Mouse (Mus musculus) kidney, embryonic 14.5 days (tissue): Measurements from ENCODE around the gene Zc2hc1b. TPM values are rescaled to one million over a fixed set of nuclear protein-coding genes. Genes with fewer than 3 reads are reported as not detected.
A peak's percentile ranks its signal among the peaks of the same experiment; 100 is the strongest.
"Not testable (repeated sequence)": the region's sequence is repeated elsewhere in the genome, so short reads cannot be mapped to it uniquely, and the experiment has no call there.

ENCODE experiments used
- ATAC-seq: fragments of 200-750 bp; cut with Nextera tagmentation; 2 replicates; pipeline ENCODE4 v1.8.0; 2017; ENCODE audit warnings: moderate number of reproducible peaks, mild to moderate bottlenecking, moderate TSS enrichment, moderate library complexity; ENCODE audit not compliant: low FRiP score, low TSS enrichment
- H3K27ac ChIP-seq: fragments of 300-500 bp; sonication (generic); 2 replicates; pipeline ENCODE4 v1.5.1; 2014; ENCODE audit warnings: low read depth, mild to moderate bottlenecking, low read length, moderate library complexity, mixed read lengths
- H3K27me3 ChIP-seq: fragments of 300-500 bp; sonication (generic); 2 replicates; pipeline ENCODE4 v1.6.1; 2014; ENCODE audit warnings: mild to moderate bottlenecking, low read length; ENCODE audit not compliant: control insufficient read depth, insufficient read depth
- H3K36me3 ChIP-seq: fragments of 300-500 bp; sonication (generic); 2 replicates; pipeline ENCODE4 v1.6.1; 2014; ENCODE audit warnings: low read length, mixed read lengths; ENCODE audit not compliant: control insufficient read depth, insufficient read depth
- H3K4me1 ChIP-seq: fragments of 300-500 bp; sonication (generic); 2 replicates; pipeline ENCODE4 v1.6.1; 2014; ENCODE audit warnings: low read length, mixed read lengths; ENCODE audit not compliant: control insufficient read depth, insufficient read depth
- H3K4me2 ChIP-seq: fragments of 300-500 bp; sonication (generic); replicated peaks from 2 replicates; pipeline ENCODE4 v1.6.1; 2014; ENCODE audit warnings: low read depth, mild to moderate bottlenecking, low read length
- H3K4me3 ChIP-seq: fragments of 300-500 bp; sonication (generic); 2 replicates; pipeline ENCODE4 v1.5.1; 2014; ENCODE audit warnings: mild to moderate bottlenecking, low read length
- H3K9ac ChIP-seq: fragments of 300-500 bp; sonication (generic); 2 replicates; pipeline ENCODE4 v1.6.1; 2014; ENCODE audit warnings: low read depth, mild to moderate bottlenecking, low read length, moderate library complexity
- H3K9me3 ChIP-seq: fragments of 300-500 bp; sonication (generic); 2 replicates; pipeline ENCODE4 v1.6.1; 2016; ENCODE audit warnings: low read length; ENCODE audit not compliant: control insufficient read depth
- WGBS: fragments of 180-500 bp; shearing (Covaris S2); extraction: QIAGEN DNeasy Blood & Tissue Kit; methylation state at CpG from one replicate; pipeline ENCODE4 v1.1.7; 2014; 5-methylcytosine and 5-hydroxymethylcytosine counted together
- polyA plus RNA-seq: library from polyadenylated mRNA; unstranded; fragments of >200 nt; fragmentation: Nextera tagmentation; extraction: Ambion mirVana; gene quantifications from 2 replicates; pipeline ENCODE4 v1.2.1, GENCODE M21; 2014

The Zc2hc1b gene
- polyA plus RNA-seq, 1 experiment from 2014 or later, result not detected

GRCm38 (mm10) chr10:13209061-13209460 is 31.2 kb upstream of the Zc2hc1b start:
- Histone ChIP-seq H3K4me1 (no peaks in the 10 kb centered on the region), H3K9ac (no peak overlapping the region), H3K27ac (no peak overlapping the region), H3K4me2 (no peak overlapping the region), H3K27me3 (no peaks in the 10 kb centered on the region), H3K9me3 (no peaks in the 10 kb centered on the region), H3K4me3 (no peak overlapping the region), H3K36me3 (no peaks in the 10 kb centered on the region)
- ATAC-seq, result no peak
- 96% methylated on average over 4 of the region's 4 CpGs for WGBS

DNA sequence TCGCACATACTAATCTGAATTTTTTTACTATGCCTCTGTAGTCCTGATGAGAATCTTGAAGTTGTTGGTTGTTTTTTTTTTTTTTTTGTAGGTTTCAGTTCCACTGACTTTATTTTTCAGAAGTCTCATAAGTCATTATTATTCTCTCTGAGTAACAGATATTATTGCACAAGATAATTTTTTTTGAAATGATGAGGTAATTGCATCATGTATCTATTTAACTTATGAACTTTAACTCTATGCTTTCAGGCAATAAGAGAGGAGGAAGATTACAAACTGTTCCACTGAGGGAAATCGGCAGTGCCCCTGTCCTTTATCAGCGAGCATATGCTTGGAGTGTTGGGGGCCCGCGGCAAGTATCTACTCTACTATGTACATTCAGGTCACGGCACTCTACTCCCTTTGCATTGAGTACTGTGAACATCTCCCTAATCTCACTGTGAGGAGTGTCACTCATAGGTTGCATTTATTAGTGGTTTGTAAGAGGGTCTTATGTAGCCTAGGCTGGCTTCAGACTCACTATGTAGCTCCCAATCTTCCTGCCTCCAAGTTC is 24.0 kb upstream of the Zc2hc1b start:
- 93% methylated on average over 6 of the region's 6 CpGs for WGBS
- no peak overlapping the region for H3K27ac ChIP-seq
- no peak overlapping the region for H3K9ac ChIP-seq
- no peaks in the 10 kb centered on the region for H3K9me3 ChIP-seq
- no peak overlapping the region for H3K4me2 ChIP-seq
- no peak overlapping the region for H3K4me3 ChIP-seq
- no peaks in the 10 kb centered on the region for H3K4me1 ChIP-seq
- ATAC-seq, result no peak
- H3K36me3 ChIP-seq, result no peaks in the 10 kb centered on the region
- no peaks in the 10 kb centered on the region for H3K27me3 ChIP-seq

- no peak for ATAC-seq
- no peaks in the 10 kb centered on the region for H3K27me3 ChIP-seq
- no peak overlapping the region for H3K4me3 ChIP-seq
- H3K9me3 ChIP-seq, result no peaks in the 10 kb centered on the region
- no peak overlapping the region for H3K4me2 ChIP-seq
- H3K9ac ChIP-seq, result no peak overlapping the region
- H3K4me1 ChIP-seq, result no peaks in the 10 kb centered on the region
- H3K27ac ChIP-seq, result no peak overlapping the region
- H3K36me3 ChIP-seq, result no peaks in the 10 kb centered on the region
- 90% methylated on average over 3 of the region's 3 CpGs for WGBS
Measured at GRCm38 (mm10) chr10:13200862-13201261, 23.0 kb upstream of the Zc2hc1b start.

GRCm38 (mm10) chr10:13199234-13199633 is 21.4 kb upstream of the Zc2hc1b start:
- Histone ChIP-seq H3K27me3 (no peaks in the 10 kb centered on the region), H3K9ac (no peak overlapping the region), H3K27ac (peak overlapping the region; percentile 42; the same call in 1 of the 2 replicates), H3K4me1 (no peaks in the 10 kb centered on the region), H3K9me3 (no peaks in the 10 kb centered on the region), H3K4me3 (no peak overlapping the region), H3K4me2 (no peak overlapping the region), H3K36me3 (no peaks in the 10 kb centered on the region)
- ATAC-seq, result no peak
- 86% methylated on average over 1 of the region's 1 CpGs for WGBS

DNA sequence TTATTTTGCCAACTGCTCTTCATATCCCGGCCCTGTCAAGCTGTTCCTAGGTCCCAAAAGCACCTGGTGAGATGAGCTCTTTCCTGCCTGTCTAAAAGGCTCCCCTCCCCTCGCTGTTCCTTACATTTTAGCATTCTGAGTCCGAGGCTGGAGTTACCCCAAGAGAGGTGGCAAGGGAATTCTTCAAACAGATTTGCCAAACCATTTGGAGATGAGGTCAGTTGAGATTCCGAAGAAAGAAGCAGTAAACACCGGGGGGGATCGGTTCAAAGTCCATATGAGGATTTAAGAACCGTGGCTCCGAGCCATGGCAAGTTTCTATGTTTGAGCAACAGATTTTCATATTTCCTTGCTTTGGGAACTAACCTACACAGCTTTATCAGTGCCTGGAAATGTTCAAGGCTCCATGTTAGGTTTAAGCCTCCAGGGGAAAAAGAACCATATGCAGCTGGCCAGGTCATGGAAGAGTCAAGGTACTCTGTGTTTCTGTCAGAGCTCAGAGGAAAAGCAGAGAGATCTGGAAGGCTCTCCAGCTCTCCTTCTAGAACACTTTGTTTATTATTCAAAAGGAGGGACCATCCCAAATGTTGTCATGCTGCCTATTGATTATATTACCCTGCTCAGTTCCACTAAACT is 19.2 kb upstream of the Zc2hc1b start:
- Histone ChIP-seq H3K4me1 (peaks cover 5% of the 10 kb centered on the region; the same call in 1 of the 2 replicates), H3K36me3 (no peaks in the 10 kb centered on the region), H3K9me3 (no peaks in the 10 kb centered on the region), H3K27ac (no peak overlapping the region), H3K4me3 (no peak overlapping the region), H3K4me2 (no peak overlapping the region), H3K9ac (no peak overlapping the region), H3K27me3 (no peaks in the 10 kb centered on the region)
- ATAC-seq, result no peak
- 76% methylated on average over 8 of the region's 8 CpGs for WGBS

GRCm38 (mm10) chr10:13193496-13193895 is 15.7 kb upstream of the Zc2hc1b start:
- not testable (repeated sequence) for H3K27me3 ChIP-seq, H3K9ac ChIP-seq, H3K9me3 ChIP-seq, H3K4me1 ChIP-seq, H3K27ac ChIP-seq, ATAC-seq
- Histone ChIP-seq H3K4me2 (peak overlapping the region; percentile 70), H3K4me3 (peak overlapping the region; percentile 88; the same call in 1 of the 2 replicates), H3K36me3 (peaks cover 12% of the 10 kb centered on the region)
- 87% methylated on average over 7 of the region's 7 CpGs for WGBS

- ATAC-seq, result peak; percentile 99
Measured at GRCm38 (mm10) chr10:13192731-13193351, 15.0 kb upstream of the Zc2hc1b start, which contains the start of gene Ltv1. Ltv1 (minus strand) TSS chr10:13193168.

GRCm38 (mm10) chr10:13189881-13190280 is 12.1 kb upstream of the Zc2hc1b start:
- Histone ChIP-seq H3K36me3 (peaks cover 31% of the 10 kb centered on the region), H3K27ac (no peak overlapping the region), H3K4me2 (no peak overlapping the region), H3K9ac (no peak overlapping the region), H3K4me3 (no peak overlapping the region), H3K9me3 (no peaks in the 10 kb centered on the region), H3K27me3 (no peaks in the 10 kb centered on the region), H3K4me1 (peaks cover 7% of the 10 kb centered on the region; the same call in 1 of the 2 replicates)
- ATAC-seq, result no peak
- 68% methylated on average over 5 of the region's 5 CpGs for WGBS

More at GRCm38 (mm10) chr10:13192731-13193351, 15.0 kb upstream of the Zc2hc1b start, which contains the start of gene Ltv1:
- H3K4me2 ChIP-seq, result peak within 1 kb of the TSS; percentile 70
- WGBS, result under 1% methylated on average over 40 of the region's 43 CpGs
- peak within 1 kb of the TSS; percentile 88 for H3K4me3 ChIP-seq
- H3K9me3 ChIP-seq, result no peaks in the 10 kb centered on the region
- H3K27me3 ChIP-seq, result no peaks in the 10 kb centered on the region
- H3K9ac ChIP-seq, result peak within 1 kb of the TSS; percentile 80
- peaks cover 14% of the 10 kb centered on the region for H3K36me3 ChIP-seq
- H3K27ac ChIP-seq, result peak within 1 kb of the TSS; percentile 71
- peaks cover 7% of the 10 kb centered on the region; the same call in 1 of the 2 replicates for H3K4me1 ChIP-seq

DNA sequence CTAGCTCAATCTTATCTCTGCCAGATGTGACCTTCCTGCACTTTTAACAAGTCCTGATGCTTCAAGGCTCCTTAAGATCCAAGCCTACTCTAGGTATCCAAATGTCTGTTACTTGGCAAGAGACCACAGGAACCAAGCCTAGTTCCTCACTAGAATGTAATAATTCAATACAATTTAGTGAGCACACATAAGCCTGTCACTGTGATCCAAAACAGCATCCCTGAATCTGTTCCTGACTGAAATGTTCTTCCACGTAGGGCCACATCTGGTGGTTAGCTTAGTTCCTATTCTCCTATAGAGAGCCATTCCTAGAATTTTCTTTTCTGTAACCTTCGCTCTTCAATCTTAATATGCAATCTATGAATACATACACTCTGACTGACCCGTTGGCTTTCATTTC is 8.9 kb upstream of the Zc2hc1b start:
- no peak for ATAC-seq
- WGBS, result 83% methylated on average over 3 of the region's 3 CpGs
- Histone ChIP-seq H3K4me2 (no peak overlapping the region), H3K27me3 (no peaks in the 10 kb centered on the region), H3K36me3 (peaks cover 54% of the 10 kb centered on the region), H3K9me3 (no peaks in the 10 kb centered on the region), H3K27ac (no peak overlapping the region), H3K4me3 (no peak overlapping the region), H3K9ac (no peak overlapping the region), H3K4me1 (no peaks in the 10 kb centered on the region; the same call in 1 of the 2 replicates)
